Mouse (Mus musculus) kidney, adult 11 months (tissue): ENCODE measurements at regions not wholly inside any gene's neighbourhood (a gene's known extent, or its start where the extent isn't known, plus 50 kb on each side); places are given as distances from the start of the nearest gene placed in this dataset.

Experiments
- DNase-seq: peaks from one replicate; pipeline ENCODE4 v3.0.0; 2022

DNA sequence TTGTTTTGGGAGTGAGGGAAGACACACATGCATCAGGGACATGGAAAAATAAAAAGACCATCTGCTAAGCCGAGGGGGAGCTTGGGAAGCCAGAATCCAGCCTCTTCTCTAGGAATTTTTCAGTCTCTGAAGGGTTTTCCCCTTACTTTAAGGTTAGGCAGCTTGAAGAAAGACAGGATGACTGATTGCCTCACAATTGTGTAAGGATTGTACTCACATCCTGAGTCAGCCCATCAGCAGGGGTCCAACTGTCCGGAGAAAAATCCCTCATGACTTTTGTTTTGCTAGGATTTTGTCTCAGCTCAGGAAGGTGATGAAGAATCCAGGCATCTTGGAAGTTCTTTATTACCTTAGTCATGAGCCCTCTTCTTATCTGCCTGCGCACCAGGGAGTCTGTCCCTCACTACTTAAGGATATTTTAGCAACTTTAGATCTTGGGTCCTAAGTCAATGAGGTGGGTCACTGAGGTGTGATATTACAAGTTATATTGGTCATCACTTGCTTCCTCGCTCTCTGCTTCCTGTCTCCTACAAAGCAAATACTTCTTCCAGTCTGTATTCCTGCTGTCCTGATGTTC is 65.8 kb upstream of the Bmp2k start:
- no peak for DNase-seq

DNA sequence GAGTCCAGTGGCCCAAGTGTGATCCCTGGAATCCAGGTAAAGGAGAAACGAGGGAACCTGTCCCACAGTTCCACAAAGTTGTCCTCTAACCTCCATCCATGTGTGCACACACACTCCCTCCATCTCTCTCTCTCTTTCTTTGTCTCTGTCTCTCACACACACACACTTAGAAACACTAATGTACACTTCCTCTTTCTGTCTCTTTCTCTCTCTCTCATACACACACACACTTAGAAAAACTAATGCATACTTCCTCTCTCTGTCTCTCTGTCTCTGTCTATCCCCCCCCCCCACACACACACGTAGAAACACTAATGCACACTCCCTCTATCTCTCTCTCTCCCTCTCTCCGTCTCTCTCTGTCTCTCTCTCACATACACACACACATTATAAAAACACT is 61.2 kb upstream of the Bmp2k start:
- no peak for DNase-seq

DNA sequence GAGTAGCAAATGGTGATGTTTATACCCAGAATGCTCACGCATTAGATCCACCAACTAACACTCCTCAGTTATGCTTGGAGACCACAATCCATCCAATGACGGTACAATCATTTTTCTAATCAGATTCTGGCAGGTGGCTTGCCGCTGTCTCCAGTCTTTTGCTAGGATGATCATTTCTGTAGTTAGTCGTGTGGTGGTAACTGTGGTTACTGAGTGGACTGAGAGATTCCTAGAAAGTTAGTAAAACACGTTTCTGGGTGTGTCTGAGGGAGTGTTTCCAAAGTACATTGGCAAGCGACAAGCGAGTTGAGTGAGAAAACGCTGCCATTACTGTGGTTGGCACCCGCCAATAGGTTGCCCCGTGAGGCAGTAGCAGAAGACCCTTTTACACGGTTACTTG is 58.8 kb upstream of the Bmp2k start:
- DNase-seq, result no peak

DNA sequence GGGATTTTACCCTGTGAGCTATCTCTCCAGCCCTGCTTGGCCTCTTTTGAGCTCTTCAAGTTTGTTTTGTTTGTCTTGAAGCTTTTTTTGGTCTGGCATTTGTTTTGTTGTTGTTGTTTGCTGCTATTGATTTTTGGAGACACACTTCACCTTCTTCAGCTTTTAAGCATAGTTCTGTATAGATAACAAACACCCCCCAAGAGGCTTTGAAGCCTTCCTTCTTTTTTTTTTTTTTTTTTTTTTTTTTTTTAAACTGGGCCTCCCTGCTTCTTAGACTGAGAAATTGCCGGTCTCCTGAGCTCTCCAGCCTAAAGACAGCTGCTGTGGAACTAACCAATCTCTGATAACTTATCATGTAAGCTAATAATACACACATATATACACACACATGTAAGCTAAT is 58.2 kb upstream of the Bmp2k start:
- DNase-seq, result no peak

DNA sequence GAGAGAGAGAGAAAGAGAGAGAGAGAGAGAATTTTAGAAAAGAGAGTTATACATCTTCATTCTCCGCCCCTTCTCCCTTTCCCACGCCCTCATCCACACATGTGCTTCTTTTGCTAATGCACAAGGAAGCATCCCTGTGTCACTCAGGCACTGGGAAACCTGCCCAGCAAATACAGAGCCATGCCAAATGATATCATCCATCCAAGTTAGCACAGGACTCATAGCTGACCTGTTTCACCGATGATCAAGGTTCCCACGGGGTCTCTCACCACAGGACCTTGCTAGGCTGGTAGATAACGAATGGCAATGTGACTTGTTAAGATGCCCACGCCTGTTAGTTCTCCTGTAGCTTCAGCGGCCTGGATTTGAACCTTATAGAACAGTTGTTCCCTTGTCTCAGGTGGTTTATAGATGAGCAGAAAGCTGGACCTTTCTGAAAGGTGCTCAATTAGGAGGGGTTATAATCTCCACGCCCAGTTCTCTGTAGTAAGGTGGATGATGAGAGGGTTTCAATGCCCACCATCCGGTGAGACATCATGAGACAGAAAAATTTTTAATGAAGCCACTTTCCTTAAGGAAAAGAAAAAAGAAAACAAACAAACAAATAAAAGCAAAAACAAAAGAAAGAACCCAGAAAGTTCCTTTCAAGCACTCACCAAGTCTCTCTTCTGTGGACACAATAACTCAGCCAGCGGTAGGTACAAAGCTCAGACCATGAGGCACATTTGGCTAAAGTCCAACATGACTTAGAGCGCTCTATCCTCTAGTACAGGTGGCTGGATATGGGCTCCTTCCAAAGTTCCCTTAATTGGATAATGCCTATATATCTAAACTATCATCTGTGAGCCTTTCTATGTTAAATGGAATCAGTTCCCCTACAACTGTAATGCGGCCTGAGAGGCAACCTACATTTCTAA is 57.1 kb upstream of the Bmp2k start:
- DNase-seq, result peak; percentile 35

DNA sequence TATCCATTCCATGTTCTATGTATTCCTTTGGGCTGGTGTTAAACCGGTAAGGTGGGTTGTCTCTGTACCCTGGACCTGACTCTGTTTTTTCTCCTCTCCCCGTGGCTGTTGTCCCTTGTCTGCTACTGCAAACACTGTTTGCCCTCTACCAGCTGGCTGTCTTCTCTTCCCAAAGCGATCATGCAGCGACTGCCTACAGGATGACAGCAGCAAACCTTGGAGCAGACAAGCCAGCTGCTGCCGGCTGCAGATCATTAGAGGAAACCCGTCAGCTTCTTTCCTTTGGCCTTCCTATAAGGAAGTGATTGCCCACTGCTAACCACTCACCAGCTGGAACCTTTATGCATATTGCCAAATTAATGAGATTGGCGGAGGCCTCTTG is 56.4 kb upstream of the Bmp2k start:
- DNase-seq, result no peak

DNA sequence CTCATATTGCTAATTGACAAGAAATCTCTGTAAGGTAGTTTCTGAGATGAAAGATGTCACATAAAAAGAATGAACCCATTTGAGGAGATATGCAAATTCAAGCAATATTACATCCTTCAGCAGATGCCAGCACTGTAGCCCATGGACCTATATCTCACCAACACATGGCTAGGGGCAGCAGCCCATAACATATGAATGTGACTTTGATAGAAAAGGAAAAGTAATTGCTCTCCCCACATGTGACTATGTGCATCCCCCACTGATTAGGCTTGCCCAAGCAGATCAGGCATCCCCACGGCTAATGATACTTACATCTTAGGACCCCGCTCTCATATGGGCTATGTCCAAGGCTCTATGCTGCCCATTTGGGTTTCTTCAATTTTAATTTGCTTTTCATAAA is 56.0 kb upstream of the Bmp2k start:
- no peak for DNase-seq
